Mouse (Mus musculus) liver, adult 2 months (tissue): ENCODE results near the gene C1rb.

Source experiments
- CTCF ChIP-seq: fragments of 200-500 bp; IDR thresholded peaks from 2 replicates; pipeline ENCODE4 v1.5.1; 2011; ENCODE audit warnings: low read depth, low read length, control low read depth
- POLR2A ChIP-seq: fragments of 200-500 bp; IDR thresholded peaks from 2 replicates; pipeline ENCODE4 v1.6.1; 2011; ENCODE audit warnings: low read length, control low read depth; ENCODE audit not compliant: insufficient read depth; ENCODE audit errors: extremely low read depth

DNA sequence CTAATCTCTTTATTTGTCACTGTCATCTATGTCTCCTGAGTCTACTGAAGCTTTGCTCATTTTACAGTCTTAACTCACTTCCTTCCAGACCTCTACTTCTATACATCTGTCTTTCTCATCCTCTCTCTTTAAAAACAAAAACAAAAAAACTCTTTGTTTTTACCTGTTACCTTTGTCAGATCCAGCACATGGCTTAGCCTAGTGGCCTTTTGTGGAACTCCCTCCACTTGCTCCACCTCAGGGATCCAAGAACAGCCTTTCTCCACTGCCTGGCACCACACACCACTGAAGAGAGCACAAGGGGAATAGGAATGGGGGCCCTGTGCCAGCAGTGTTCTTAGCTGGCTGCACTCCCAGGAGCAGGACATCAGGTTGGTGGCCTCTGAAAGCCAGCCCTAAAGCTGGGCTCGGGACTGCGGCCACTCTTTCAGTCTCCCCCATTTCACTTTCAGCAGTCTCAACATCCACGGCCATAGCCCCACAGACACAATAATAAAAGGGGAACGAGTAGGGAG, 22.1 kb downstream of the C1rb start:
- no peak for TF ChIP-seq CTCF
- no peak for TF ChIP-seq POLR2A
